Mouse (Mus musculus): ENCODE measurements around the gene Otulin. TPM values are rescaled to one million over a fixed set of nuclear protein-coding genes. Genes with fewer than 3 reads are reported as not detected.
A peak's percentile ranks its signal among the peaks of the same experiment; 100 is the strongest.

Otulin gene
- polyA plus RNA-seq, 1 experiment from 2014 or later, result 32.2 TPM

DNA sequence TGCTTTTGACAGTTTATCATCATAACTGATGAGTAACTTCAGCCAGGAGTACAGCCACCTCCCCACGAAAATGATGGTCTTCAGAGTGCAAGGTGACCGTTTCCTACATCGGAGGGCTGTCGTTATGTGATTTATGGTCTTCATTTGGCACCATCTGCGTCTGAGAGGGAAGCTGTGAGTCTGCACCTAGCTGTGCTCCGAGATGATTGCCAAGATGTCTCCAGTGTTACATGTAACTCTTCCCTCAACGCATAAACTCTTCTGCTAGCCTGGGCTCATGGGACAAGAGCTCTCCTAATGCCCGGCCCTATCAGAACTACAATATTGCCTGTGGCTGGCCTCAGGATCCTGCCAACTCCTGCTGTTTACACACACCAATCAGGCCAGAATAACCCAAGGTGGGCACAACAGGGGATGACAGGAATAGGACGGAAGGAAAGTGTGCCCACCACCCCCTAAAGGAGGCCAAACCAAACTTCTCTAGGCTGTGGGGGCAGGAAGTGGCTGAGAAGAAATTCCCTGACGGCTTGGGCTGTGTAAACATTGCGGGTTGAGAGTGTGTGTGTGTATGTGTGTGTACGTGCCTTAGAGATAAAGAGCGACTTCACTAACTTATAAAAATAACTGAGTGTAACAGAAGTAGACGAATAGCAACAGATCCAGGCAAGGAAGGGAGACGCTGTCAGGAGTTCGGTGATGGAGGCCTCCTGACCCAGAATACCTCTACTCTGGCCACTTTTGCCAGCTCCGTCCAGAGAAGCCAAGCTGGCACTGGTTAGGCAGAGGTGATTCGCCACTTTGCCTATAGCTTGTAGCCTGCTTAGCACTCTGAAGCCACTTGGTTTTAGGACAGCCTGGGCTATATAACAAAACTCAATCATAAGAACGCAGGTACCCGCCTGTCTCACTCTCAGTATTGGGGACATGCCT, 126.4 kb downstream of the Otulin start:
- Histone ChIP-seq H3K4me1 (peaks cover 25% of the 10 kb centered on the region), H3K4me2 (0 out of 2 replicates have a peak overlapping the region, but pooled peaks have one; percentile 4), H3K36me3 (no peaks in the 10 kb centered on the region), H3K27ac (no peak overlapping the region), H3K4me3 (no peak overlapping the region), H3K27me3 (no peaks in the 10 kb centered on the region), H3K9me3 (no peaks in the 10 kb centered on the region), H3K9ac (no peak overlapping the region)
- peak; percentile 58; the same call in 1 of the 2 replicates for ATAC-seq (ENCODE audit: borderline replicate concordance, extremely low read depth, low FRiP score, low TSS enrichment)
- 28% methylated on average over 20 of the region's 20 CpGs for WGBS

- H3K36me3 ChIP-seq, result no peaks in the 10 kb centered on the region
- no peak overlapping the region for H3K4me3 ChIP-seq
- no peak for ATAC-seq (ENCODE audit: borderline replicate concordance, extremely low read depth, low FRiP score, low TSS enrichment)
- no peaks in the 10 kb centered on the region for H3K27me3 ChIP-seq
- H3K9me3 ChIP-seq, result no peaks in the 10 kb centered on the region
- peaks cover 25% of the 10 kb centered on the region for H3K4me1 ChIP-seq
- H3K9ac ChIP-seq, result no peak overlapping the region
- WGBS, result 27% methylated on average over 9 of the region's 9 CpGs
- no peak overlapping the region for H3K27ac ChIP-seq
- no peak overlapping the region for H3K4me2 ChIP-seq
Measured at GRCm38 (mm10) chr15:27503221-27503620, 127.3 kb downstream of the Otulin start.

DNA sequence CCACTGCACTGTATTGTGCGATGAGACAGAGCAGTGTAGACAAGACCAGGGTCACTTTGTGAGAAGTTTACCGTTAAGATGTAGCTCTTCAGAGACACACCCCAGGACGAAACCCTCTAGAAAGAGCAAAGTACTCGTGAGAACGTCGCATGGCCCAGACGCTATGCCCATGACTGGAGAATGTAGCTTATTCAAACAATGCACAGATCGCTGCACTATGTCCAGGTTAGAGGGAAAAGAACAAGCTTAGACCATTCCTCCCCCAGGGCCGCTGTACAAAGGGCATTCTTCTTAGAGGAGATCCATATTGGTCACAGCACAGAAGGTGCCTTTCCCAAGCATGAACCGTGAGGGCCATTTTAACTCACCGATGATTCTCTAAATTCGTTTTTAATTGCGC, 128.2 kb downstream of the Otulin start:
- WGBS, result 71% methylated on average over 13 of the region's 13 CpGs
- Histone ChIP-seq H3K27me3 (no peaks in the 10 kb centered on the region), H3K9me3 (no peaks in the 10 kb centered on the region), H3K4me1 (peaks cover 25% of the 10 kb centered on the region), H3K4me3 (no peak overlapping the region), H3K4me2 (no peak overlapping the region), H3K9ac (no peak overlapping the region), H3K36me3 (no peaks in the 10 kb centered on the region), H3K27ac (no peak overlapping the region)
- ATAC-seq (ENCODE audit: borderline replicate concordance, extremely low read depth, low FRiP score, low TSS enrichment), result no peak

DNA sequence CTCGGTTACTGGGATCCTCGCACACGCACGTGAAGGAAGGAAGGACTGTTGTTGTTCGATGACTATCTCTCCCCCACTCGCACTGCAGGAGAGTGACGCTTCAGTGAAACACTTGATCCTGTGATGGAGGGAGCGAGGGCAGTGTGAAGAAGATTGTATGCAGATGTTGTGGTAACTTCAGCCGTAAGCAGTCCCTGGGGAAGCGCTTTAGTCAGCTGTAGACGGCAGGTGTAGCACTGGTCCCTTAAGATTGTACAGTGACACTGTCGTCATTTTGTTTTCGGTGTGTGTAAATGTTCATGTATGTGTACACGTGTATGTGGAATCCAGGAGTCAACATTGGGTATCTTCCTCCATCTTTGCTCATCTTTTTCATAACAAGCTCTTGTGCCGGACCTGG, 130.1 kb downstream of the Otulin start:
- H3K4me3 ChIP-seq, result no peak overlapping the region
- no peak overlapping the region for H3K4me2 ChIP-seq
- H3K36me3 ChIP-seq, result no peaks in the 10 kb centered on the region
- no peaks in the 10 kb centered on the region for H3K9me3 ChIP-seq
- no peak overlapping the region for H3K27ac ChIP-seq
- ATAC-seq (ENCODE audit: borderline replicate concordance, extremely low read depth, low FRiP score, low TSS enrichment), result no peak
- H3K9ac ChIP-seq, result no peak overlapping the region
- no peaks in the 10 kb centered on the region for H3K27me3 ChIP-seq
- 79% methylated on average over 15 of the region's 15 CpGs for WGBS
- H3K4me1 ChIP-seq, result peaks cover 23% of the 10 kb centered on the region

- Histone ChIP-seq H3K4me2 (no peak overlapping the region), H3K27me3 (no peaks in the 10 kb centered on the region), H3K27ac (no peak overlapping the region), H3K4me1 (peaks cover 20% of the 10 kb centered on the region), H3K36me3 (no peaks in the 10 kb centered on the region), H3K9me3 (no peaks in the 10 kb centered on the region), H3K4me3 (no peak overlapping the region), H3K9ac (no peak overlapping the region)
- 84% methylated on average over 5 of the region's 5 CpGs for WGBS
- ATAC-seq (ENCODE audit: borderline replicate concordance, extremely low read depth, low FRiP score, low TSS enrichment), result no peak
Measured at GRCm38 (mm10) chr15:27498078-27498477, 132.4 kb downstream of the Otulin start.

- no peak for ATAC-seq (ENCODE audit: borderline replicate concordance, extremely low read depth, low FRiP score, low TSS enrichment)
- whole genome bisulfite sequencing, result 70% methylated on average over 7 of the region's 7 CpGs
- H3K9me3 ChIP-seq, result no peaks in the 10 kb centered on the region
- H3K4me2 ChIP-seq, result no peak overlapping the region
- no peaks in the 10 kb centered on the region for H3K27me3 ChIP-seq
- no peak overlapping the region for H3K4me3 ChIP-seq
- no peak overlapping the region for H3K9ac ChIP-seq
- H3K27ac ChIP-seq, result no peak overlapping the region
- H3K4me1 ChIP-seq, result peaks cover 18% of the 10 kb centered on the region
- no peaks in the 10 kb centered on the region for H3K36me3 ChIP-seq
Measured at GRCm38 (mm10) chr15:27497300-27497997, 133.0 kb downstream of the Otulin start.

GRCm38 (mm10) chr15:27496596-27497299, 133.7 kb downstream of the Otulin start:
- H3K4me1 ChIP-seq, result peaks cover 22% of the 10 kb centered on the region
- WGBS, result 68% methylated on average over 11 of the region's 11 CpGs
- no peak overlapping the region for H3K4me2 ChIP-seq
- H3K27ac ChIP-seq, result no peak overlapping the region
- no peaks in the 10 kb centered on the region for H3K27me3 ChIP-seq
- no peaks in the 10 kb centered on the region for H3K9me3 ChIP-seq
- H3K9ac ChIP-seq, result no peak overlapping the region
- no peak overlapping the region for H3K4me3 ChIP-seq
- peak; percentile 36; the same call in 1 of the 2 replicates for ATAC-seq (ENCODE audit: borderline replicate concordance, extremely low read depth, low FRiP score, low TSS enrichment)
- H3K36me3 ChIP-seq, result no peaks in the 10 kb centered on the region

GRCm38 (mm10) chr15:27495981-27496401, 134.5 kb downstream of the Otulin start:
- H3K36me3 ChIP-seq, result no peaks in the 10 kb centered on the region
- 41% methylated on average over 5 of the region's 5 CpGs for WGBS
- H3K9me3 ChIP-seq, result no peaks in the 10 kb centered on the region
- ATAC-seq (ENCODE audit: borderline replicate concordance, extremely low read depth, low FRiP score, low TSS enrichment), result no peak
- H3K4me2 ChIP-seq, result no peak overlapping the region
- no peak overlapping the region for H3K27ac ChIP-seq
- H3K9ac ChIP-seq, result no peak overlapping the region
- H3K4me3 ChIP-seq, result no peak overlapping the region
- H3K4me1 ChIP-seq, result peaks cover 30% of the 10 kb centered on the region
- no peaks in the 10 kb centered on the region for H3K27me3 ChIP-seq

GRCm38 (mm10) chr15:27493516-27493915, 137.0 kb downstream of the Otulin start:
- no peak overlapping the region for H3K4me2 ChIP-seq
- H3K9me3 ChIP-seq, result no peaks in the 10 kb centered on the region
- ATAC-seq (ENCODE audit: borderline replicate concordance, extremely low read depth, low FRiP score, low TSS enrichment), result no peak
- 33% methylated on average over 10 of the region's 10 CpGs for WGBS
- H3K27ac ChIP-seq, result no peak overlapping the region
- H3K9ac ChIP-seq, result no peak overlapping the region
- no peaks in the 10 kb centered on the region for H3K36me3 ChIP-seq
- no peaks in the 10 kb centered on the region for H3K27me3 ChIP-seq
- H3K4me1 ChIP-seq, result peaks cover 43% of the 10 kb centered on the region
- no peak overlapping the region for H3K4me3 ChIP-seq

GRCm38 (mm10) chr15:27492734-27493133, 137.8 kb downstream of the Otulin start:
- no peak overlapping the region for H3K4me3 ChIP-seq
- H3K36me3 ChIP-seq, result no peaks in the 10 kb centered on the region
- no peak overlapping the region for H3K27ac ChIP-seq
- H3K9ac ChIP-seq, result no peak overlapping the region
- WGBS, result 80% methylated on average over 1 of the region's 1 CpGs
- no peaks in the 10 kb centered on the region for H3K9me3 ChIP-seq
- no peak for ATAC-seq (ENCODE audit: borderline replicate concordance, extremely low read depth, low FRiP score, low TSS enrichment)
- no peaks in the 10 kb centered on the region for H3K27me3 ChIP-seq
- H3K4me2 ChIP-seq, result no peak overlapping the region
- H3K4me1 ChIP-seq, result peaks cover 43% of the 10 kb centered on the region

Measured in lung, embryonic 15.5 days (tissue).